Mouse (Mus musculus) left cerebral cortex, postnatal 14 days (tissue): ENCODE results near the gene Arnt. TPM values are rescaled to one million over a fixed set of nuclear protein-coding genes. Genes with fewer than 3 reads are reported as not detected.

ENCODE experiments used
- DNase-seq, 2 experiments: peaks; one replicate each; pipeline ENCODE4 v3.0.0; 2021 to 2022; ENCODE audit warnings: low spot score in 2 of 2, mixed read lengths in 1 of 2
- intact Hi-C: fragments of 180-260 bp; cut with DNase I; formaldehyde crosslinking; loops from one replicate; pipeline ENCODE4 v1.15.1; 2025
- total RNA-seq, 2 experiments: library from RNA; stranded (reverse); gene quantifications; 2 replicates each; pipeline ENCODE4 v1.2.3; 2021

Gene Arnt
- total RNA-seq, 2 experiments from 2014 or later = 32.2 to 36.2 TPM

DNA sequence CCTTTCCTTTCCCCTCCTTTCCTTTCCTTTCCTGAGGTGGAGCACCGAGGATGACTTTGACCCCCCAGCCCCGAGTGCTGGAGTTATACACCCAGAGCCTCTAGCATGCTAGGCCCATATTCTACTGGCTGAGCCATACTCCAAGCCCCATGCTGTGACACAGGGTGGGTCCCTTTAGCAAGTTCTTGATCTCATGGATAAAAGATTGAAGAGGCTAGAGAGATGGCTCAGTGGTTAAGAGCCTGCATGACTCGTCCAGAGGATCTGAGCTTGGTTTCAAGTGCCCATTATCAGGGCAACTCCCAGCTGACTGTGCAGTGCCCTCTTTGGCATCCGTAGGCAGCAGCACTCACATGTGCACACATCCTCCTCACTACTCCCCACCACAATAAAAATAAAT lies 11.1 kb downstream of the Arnt start:
- no peak for DNase-seq
- intact Hi-C loops = loop anchor here (5.0 kb wide), 1 partner anchor 98 kb away; no protein-coding TSS in a partner anchor

DNA sequence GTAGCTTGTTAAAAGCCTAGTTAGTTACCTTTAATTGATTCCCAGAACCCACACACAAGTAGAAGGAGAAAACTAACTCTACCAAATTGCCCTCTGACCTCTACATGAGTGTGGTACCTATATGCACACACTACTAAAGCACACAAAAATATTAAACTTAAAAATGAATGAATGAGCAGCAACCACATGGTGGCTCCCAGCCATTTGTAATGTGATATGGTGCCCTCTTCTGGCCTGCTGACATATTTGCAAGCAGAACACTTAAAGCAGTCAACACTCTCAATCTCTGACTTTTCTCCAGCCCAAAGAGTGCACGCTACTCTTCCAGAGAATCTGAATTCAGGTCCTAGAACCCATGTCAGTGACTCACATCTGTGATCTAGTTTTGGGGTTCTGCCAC lies 16.2 kb downstream of the Arnt start:
- DNase-seq = peak; percentile 39 to 50
- intact Hi-C loops = no loop called here

DNA sequence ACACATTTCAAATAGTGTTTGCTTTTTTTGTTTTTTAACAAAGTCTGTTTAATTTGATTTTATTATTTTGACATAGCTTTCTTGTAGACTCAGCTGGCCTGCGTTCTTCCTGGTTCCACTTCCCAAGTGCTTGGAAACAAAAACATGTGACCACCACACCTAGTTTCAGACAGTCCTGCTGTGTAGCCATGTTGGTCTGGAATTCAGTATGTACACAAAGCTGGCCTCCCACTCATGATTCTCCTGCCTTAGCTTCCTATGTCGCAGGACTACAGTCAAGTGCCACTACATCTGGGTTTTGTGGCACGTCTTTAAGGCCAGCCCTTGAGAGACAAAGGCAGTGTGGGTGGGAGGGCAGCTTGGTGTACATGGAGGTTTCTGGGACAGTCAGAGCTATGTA lies 16.7 kb downstream of the Arnt start:
- intact Hi-C loops = no loop called here

DNA sequence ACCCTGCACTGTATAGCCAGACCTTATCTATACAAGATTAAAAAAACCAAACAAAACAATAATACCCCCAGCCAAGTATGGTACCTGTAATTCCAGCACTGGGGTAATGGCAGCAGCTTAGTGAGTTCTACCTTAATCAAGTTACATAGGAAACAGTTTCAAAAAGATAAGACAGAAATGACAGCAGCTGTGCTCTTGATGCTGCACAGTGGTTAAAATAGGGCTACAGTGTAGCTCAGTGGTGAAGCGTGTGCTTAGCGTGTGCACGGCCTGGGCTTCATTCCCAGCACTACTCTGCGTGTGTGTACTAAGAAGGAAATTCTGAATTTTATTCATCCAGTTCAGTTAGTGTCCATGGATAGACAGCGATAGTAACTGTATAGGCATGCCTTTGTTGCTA lies 22.2 kb downstream of the Arnt start:
- DNase-seq = no peak
- intact Hi-C loops = no loop called here

More for the DNA sequence above, 16.7 kb downstream of the Arnt start:
- DNase-seq = no peak

DNA sequence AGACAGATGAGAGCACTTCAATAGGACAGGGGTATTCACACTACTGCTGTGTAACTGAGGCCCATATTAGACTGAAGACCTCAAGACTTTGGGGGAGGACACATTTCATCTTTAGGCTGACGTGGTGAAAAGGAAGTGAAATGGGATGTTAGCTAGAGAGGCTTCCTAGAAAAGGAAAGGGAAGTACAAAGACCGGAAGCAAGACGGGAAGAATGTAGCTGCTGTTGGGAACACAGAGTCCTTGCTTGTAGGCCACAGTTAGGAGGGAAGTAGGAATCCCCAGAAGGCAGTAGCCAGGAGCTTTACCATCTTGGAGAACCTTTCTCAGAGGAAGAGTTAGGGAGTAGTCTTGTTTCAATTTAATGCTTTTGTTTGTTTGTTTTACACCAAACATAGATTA lies 23.6 kb downstream of the Arnt start:
- intact Hi-C loops = no loop called here
- no peak for DNase-seq

DNA sequence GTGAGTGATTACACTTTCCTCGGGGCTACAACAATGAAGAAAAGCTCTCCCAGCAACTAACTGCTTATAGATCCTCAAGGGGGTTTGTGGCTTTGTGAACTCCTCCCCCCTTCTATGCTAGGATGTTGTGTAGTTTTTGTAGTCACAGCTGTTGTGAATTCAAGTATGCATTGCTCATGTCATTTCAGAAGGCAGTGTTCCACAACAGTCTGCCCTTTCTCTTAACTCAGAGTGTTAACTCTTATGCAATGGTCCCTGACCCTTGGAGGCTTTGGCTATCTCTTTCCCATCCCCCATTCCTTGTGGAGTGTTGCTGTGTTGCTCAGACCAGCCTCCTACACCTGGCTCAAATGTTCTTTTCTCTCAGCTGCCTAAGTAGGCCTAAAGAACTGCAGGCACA lies 25.2 kb downstream of the Arnt start:
- intact Hi-C loops = no loop called here
- no peak for DNase-seq

GRCm38 (mm10) chr3:95463852-95464251 lies 29.7 kb downstream of the Arnt start:
- DNase-seq = no peak
- intact Hi-C loops = no loop called here

- no peak for DNase-seq
- intact Hi-C loops = no loop called here
Observed at GRCm38 (mm10) chr3:95478966-95479365, 44.8 kb downstream of the Arnt start.

GRCm38 (mm10) chr3:95486421-95486820 lies 52.2 kb downstream of the Arnt start:
- intact Hi-C loops = loop anchor here (10.0 kb wide), 1 partner anchor 152 kb away; no protein-coding TSS in a partner anchor
- DNase-seq = no peak

GRCm38 (mm10) chr3:95488679-95489078 lies 54.5 kb downstream of the Arnt start:
- no peak for DNase-seq
- intact Hi-C loops = loop anchor here (10.0 kb wide), 1 partner anchor 154 kb away; no protein-coding TSS in a partner anchor

- DNase-seq = no peak
- intact Hi-C loops = loop anchor here (10.0 kb wide), 1 partner anchor 345 kb away; no protein-coding TSS in a partner anchor
Observed at GRCm38 (mm10) chr3:95490238-95490637, 56.0 kb downstream of the Arnt start.

- intact Hi-C loops = loop anchor here (10.0 kb wide), 1 partner anchor 340 kb away; no protein-coding TSS in a partner anchor
- DNase-seq = peak; percentile 38 to 52
Observed at GRCm38 (mm10) chr3:95494342-95494741, 60.2 kb downstream of the Arnt start.

DNA sequence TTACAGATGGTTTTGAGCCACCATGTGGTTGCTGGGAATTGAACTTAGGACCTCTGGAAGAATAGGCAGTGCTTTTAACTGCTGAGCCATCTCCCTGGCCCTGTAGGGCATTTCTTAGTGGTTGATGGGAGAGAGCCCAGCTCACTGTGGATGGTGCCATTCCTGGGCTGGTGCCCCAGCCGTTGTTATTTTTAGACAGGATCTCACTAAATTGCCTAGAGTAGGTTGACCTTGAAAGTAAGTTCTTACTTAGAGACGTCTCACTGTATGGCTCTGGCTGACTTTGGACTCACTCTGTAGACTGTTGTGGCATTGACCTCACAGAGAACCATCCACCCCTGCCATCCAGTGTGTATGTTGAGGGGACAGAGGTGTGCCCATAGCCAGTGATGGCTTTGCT lies 64.0 kb downstream of the Arnt start:
- DNase-seq = no peak
- intact Hi-C loops = loop anchor here (10.0 kb wide), 1 partner anchor 337 kb away; no protein-coding TSS in a partner anchor

DNA sequence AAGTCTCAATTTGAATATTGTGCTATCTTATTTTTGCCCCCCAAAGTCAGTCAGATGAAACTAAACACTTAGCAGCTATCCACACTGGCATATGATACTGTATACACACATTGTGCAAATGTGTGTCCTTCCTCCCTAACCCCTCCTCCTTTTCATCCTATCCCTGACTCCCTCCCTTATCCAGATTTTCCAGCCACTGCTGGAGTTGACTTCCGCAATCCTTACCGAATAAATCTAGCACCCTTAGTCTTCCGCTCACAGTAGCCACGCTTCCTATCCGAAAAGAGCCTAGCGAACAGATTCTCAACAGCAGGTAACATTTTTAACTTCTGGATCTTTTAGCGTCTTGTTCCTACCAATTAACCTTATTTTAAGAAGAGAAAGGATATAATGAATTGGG lies 64.8 kb downstream of the Arnt start, which contains the start of gene Ctsk:
Gene Ctsk, plus strand, starts transcription at position 233 of the 400 bp plus-strand sequence.
- intact Hi-C loops = loop anchor here (10.0 kb wide), 1 partner anchor 336 kb away; no protein-coding TSS in a partner anchor
- DNase-seq = peak; percentile 17 to 36

GRCm38 (mm10) chr3:95499496-95500140 lies 65.4 kb downstream of the Arnt start:
- peak; percentile 28 to 37 for DNase-seq
- intact Hi-C loops = loop anchor here (10.0 kb wide), 1 partner anchor 335 kb away; no protein-coding TSS in a partner anchor

- intact Hi-C loops = no loop called here
- no peak for DNase-seq
Observed at GRCm38 (mm10) chr3:95502312-95502711, 68.1 kb downstream of the Arnt start.

DNA sequence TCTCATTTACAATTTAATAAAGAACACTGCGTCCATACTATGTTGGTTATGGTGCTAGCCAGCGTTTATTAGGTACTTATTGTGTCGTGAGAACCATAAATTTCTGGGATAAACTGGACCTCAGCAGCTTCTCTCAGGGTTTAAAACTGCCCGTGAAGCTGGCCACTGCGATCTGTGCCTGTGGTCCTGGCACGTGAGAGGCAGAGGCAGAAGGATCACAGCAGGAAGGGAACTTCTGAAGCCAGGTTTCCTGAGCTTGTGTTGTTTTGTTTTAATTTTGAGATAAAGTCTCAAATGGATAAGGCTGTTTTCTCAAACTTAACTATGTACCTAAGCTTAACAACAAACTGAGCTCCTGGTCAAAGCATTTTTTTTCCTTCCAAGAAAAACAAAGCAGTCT lies 75.2 kb downstream of the Arnt start:
- no peak for DNase-seq
- intact Hi-C loops = no loop called here

- intact Hi-C loops = loop anchor here (10.0 kb wide), 1 partner anchor 103 kb away; no protein-coding TSS in a partner anchor
- DNase-seq = no peak
Observed at GRCm38 (mm10) chr3:95511611-95512180, 77.5 kb downstream of the Arnt start.

- intact Hi-C loops = loop anchor here (10.0 kb wide), 1 partner anchor 98 kb away; no protein-coding TSS in a partner anchor
- no peak for DNase-seq
Observed at GRCm38 (mm10) chr3:95516614-95517041, 82.4 kb downstream of the Arnt start.

DNA sequence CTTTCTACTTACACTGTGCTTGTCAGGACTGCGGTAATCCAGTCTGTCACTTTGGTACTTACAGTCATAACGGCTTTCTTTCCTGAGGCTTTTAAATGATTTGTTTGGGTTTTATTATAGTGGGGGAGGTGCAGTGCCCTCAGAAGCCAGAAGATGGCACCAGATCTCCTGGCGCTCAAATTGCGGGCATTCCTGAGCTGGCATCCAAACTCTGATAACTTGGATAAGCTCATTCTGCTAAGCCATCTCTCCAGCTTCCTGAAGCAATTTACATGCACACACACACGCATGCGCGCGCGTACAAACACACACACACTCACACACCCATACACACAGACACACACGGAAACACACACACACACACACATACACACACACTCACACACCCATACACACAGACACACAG lies 83.3 kb downstream of the Arnt start:
- intact Hi-C loops = loop anchor here (10.0 kb wide), 1 partner anchor 97 kb away; no protein-coding TSS in a partner anchor
- peak; percentile 83 to 84 for DNase-seq
